Mouse (Mus musculus): ENCODE measurements at regions not wholly inside any gene's neighbourhood (a gene's known extent, or its start where the extent isn't known, plus 50 kb on each side); places are given as distances from the start of the nearest gene placed in this dataset.

GRCm38 (mm10) chr7:40794458-40795207 is 103.5 kb upstream of the Vstm2b start:
- H3K27ac ChIP-seq (ENCODE audit: insufficient read depth, low read depth, low read length), result no peak overlapping the region
- no peak overlapping the region for H3K4me3 ChIP-seq (ENCODE audit: insufficient read depth, low read depth, low read length)
- no peaks in the 10 kb centered on the region for H3K36me3 ChIP-seq (ENCODE audit: control insufficient read depth, insufficient read depth, low read length)
- no peak for TF ChIP-seq POLR2A (IDR thresholded peaks at IDR 0.05; ENCODE audit: low read depth, low read length)
- no peak for TF ChIP-seq CTCF (conservative IDR thresholded peaks at IDR 0.05; ENCODE audit: insufficient read depth, insufficient read length, low read depth, low read length)
- H3K4me1 ChIP-seq (ENCODE audit: control insufficient read depth, insufficient read depth, low read length), result no peaks in the 10 kb centered on the region
- WGBS, result 82% methylated on average over 11 of the region's 11 CpGs
- no peaks in the 10 kb centered on the region for H3K27me3 ChIP-seq (replicated peaks; ENCODE audit: control insufficient read depth, insufficient read depth, low read length)
- no peak for DNase-seq

- no peaks in the 10 kb centered on the region for H3K36me3 ChIP-seq (ENCODE audit: control insufficient read depth, insufficient read depth, low read length)
- no peak overlapping the region for H3K27ac ChIP-seq (ENCODE audit: insufficient read depth, low read depth, low read length)
- DNase-seq, result no peak
- H3K4me1 ChIP-seq (ENCODE audit: control insufficient read depth, insufficient read depth, low read length), result no peaks in the 10 kb centered on the region
- no peak overlapping the region for H3K4me3 ChIP-seq (ENCODE audit: insufficient read depth, low read depth, low read length)
- WGBS, result 47% methylated on average over 7 of the region's 7 CpGs
- TF ChIP-seq POLR2A (IDR thresholded peaks at IDR 0.05; ENCODE audit: low read depth, low read length) (no peak), CTCF (conservative IDR thresholded peaks at IDR 0.05; ENCODE audit: insufficient read depth, insufficient read length, low read depth, low read length) (no peak)
- no peaks in the 10 kb centered on the region for H3K27me3 ChIP-seq (replicated peaks; ENCODE audit: control insufficient read depth, insufficient read depth, low read length)
Measured at GRCm38 (mm10) chr7:40799794-40800193, 98.3 kb upstream of the Vstm2b start.

- DNase-seq, result no peak
- H3K27me3 ChIP-seq (replicated peaks; ENCODE audit: control insufficient read depth, insufficient read depth, low read length), result no peaks in the 10 kb centered on the region
- TF ChIP-seq POLR2A (IDR thresholded peaks at IDR 0.05; ENCODE audit: low read depth, low read length) (no peak), CTCF (conservative IDR thresholded peaks at IDR 0.05; ENCODE audit: insufficient read depth, insufficient read length, low read depth, low read length) (no peak)
- no peaks in the 10 kb centered on the region for H3K36me3 ChIP-seq (ENCODE audit: control insufficient read depth, insufficient read depth, low read length)
- no peaks in the 10 kb centered on the region for H3K4me1 ChIP-seq (ENCODE audit: control insufficient read depth, insufficient read depth, low read length)
- no peak overlapping the region for H3K4me3 ChIP-seq (ENCODE audit: insufficient read depth, low read depth, low read length)
- 72% methylated on average over 2 of the region's 2 CpGs for WGBS
- H3K27ac ChIP-seq (ENCODE audit: insufficient read depth, low read depth, low read length), result no peak overlapping the region
Measured at GRCm38 (mm10) chr7:40801291-40801690, 96.8 kb upstream of the Vstm2b start.

GRCm38 (mm10) chr7:40805211-40805610 is 92.9 kb upstream of the Vstm2b start:
- 25% methylated on average over 2 of the region's 2 CpGs for WGBS
- TF ChIP-seq CTCF (conservative IDR thresholded peaks at IDR 0.05; ENCODE audit: insufficient read depth, insufficient read length, low read depth, low read length), result no peak
- no peak for TF ChIP-seq POLR2A (IDR thresholded peaks at IDR 0.05; ENCODE audit: low read depth, low read length)
- Histone ChIP-seq H3K36me3 (ENCODE audit: control insufficient read depth, insufficient read depth, low read length) (no peaks in the 10 kb centered on the region), H3K4me1 (ENCODE audit: control insufficient read depth, insufficient read depth, low read length) (no peaks in the 10 kb centered on the region), H3K4me3 (ENCODE audit: insufficient read depth, low read depth, low read length) (no peak overlapping the region), H3K27me3 (replicated peaks; ENCODE audit: control insufficient read depth, insufficient read depth, low read length) (no peaks in the 10 kb centered on the region), H3K27ac (ENCODE audit: insufficient read depth, low read depth, low read length) (no peak overlapping the region)
- DNase-seq, result peak; percentile 7

GRCm38 (mm10) chr7:40805866-40806265 is 92.3 kb upstream of the Vstm2b start:
- Histone ChIP-seq H3K27ac (ENCODE audit: insufficient read depth, low read depth, low read length) (no peak overlapping the region), H3K4me1 (ENCODE audit: control insufficient read depth, insufficient read depth, low read length) (no peaks in the 10 kb centered on the region), H3K27me3 (replicated peaks; ENCODE audit: control insufficient read depth, insufficient read depth, low read length) (no peaks in the 10 kb centered on the region), H3K4me3 (ENCODE audit: insufficient read depth, low read depth, low read length) (no peak overlapping the region), H3K36me3 (ENCODE audit: control insufficient read depth, insufficient read depth, low read length) (no peaks in the 10 kb centered on the region)
- 74% methylated on average over 4 of the region's 4 CpGs for WGBS
- TF ChIP-seq CTCF (conservative IDR thresholded peaks at IDR 0.05; ENCODE audit: insufficient read depth, insufficient read length, low read depth, low read length), result no peak
- no peak for TF ChIP-seq POLR2A (IDR thresholded peaks at IDR 0.05; ENCODE audit: low read depth, low read length)
- no peak for DNase-seq

- Histone ChIP-seq H3K27me3 (replicated peaks; ENCODE audit: control insufficient read depth, insufficient read depth, low read length) (no peaks in the 10 kb centered on the region), H3K36me3 (ENCODE audit: control insufficient read depth, insufficient read depth, low read length) (no peaks in the 10 kb centered on the region), H3K27ac (ENCODE audit: insufficient read depth, low read depth, low read length) (no peak overlapping the region), H3K4me3 (ENCODE audit: insufficient read depth, low read depth, low read length) (no peak overlapping the region), H3K4me1 (ENCODE audit: control insufficient read depth, insufficient read depth, low read length) (no peaks in the 10 kb centered on the region)
- TF ChIP-seq POLR2A (IDR thresholded peaks at IDR 0.05; ENCODE audit: low read depth, low read length) (no peak), CTCF (conservative IDR thresholded peaks at IDR 0.05; ENCODE audit: insufficient read depth, insufficient read length, low read depth, low read length) (no peak)
- DNase-seq, result no peak
- 79% methylated on average over 4 of the region's 4 CpGs for WGBS
Measured at GRCm38 (mm10) chr7:40812952-40813351, 85.2 kb upstream of the Vstm2b start.

GRCm38 (mm10) chr7:40825141-40825742 is 72.9 kb upstream of the Vstm2b start:
- H3K4me1 ChIP-seq (ENCODE audit: control insufficient read depth, insufficient read depth, low read length), result no peaks in the 10 kb centered on the region
- no peak overlapping the region for H3K27ac ChIP-seq (ENCODE audit: insufficient read depth, low read depth, low read length)
- no peak overlapping the region for H3K4me3 ChIP-seq (ENCODE audit: insufficient read depth, low read depth, low read length)
- H3K27me3 ChIP-seq (replicated peaks; ENCODE audit: control insufficient read depth, insufficient read depth, low read length), result no peaks in the 10 kb centered on the region
- H3K36me3 ChIP-seq (ENCODE audit: control insufficient read depth, insufficient read depth, low read length), result no peaks in the 10 kb centered on the region
- 83% methylated on average over 7 of the region's 7 CpGs for WGBS
- no peak for TF ChIP-seq POLR2A (IDR thresholded peaks at IDR 0.05; ENCODE audit: low read depth, low read length)
- TF ChIP-seq CTCF (conservative IDR thresholded peaks at IDR 0.05; ENCODE audit: insufficient read depth, insufficient read length, low read depth, low read length), result no peak
- no peak for DNase-seq
